Mouse (Mus musculus) ES-Bruce4 (cell line): Measurements from ENCODE around the gene Il6.

Experiments
- CTCF ChIP-seq: IDR thresholded peaks from one replicate; pipeline ENCODE4 v1.8.1; 2011; ENCODE audit warnings: low read depth, low read length
- EP300 ChIP-seq: IDR thresholded peaks from 2 replicates; pipeline ENCODE4 v1.6.1; 2011; ENCODE audit warnings: low read depth, low read length; ENCODE audit not compliant: insufficient read depth
- POLR2A ChIP-seq: IDR thresholded peaks from one replicate; pipeline ENCODE4 v1.8.1; 2011; ENCODE audit warnings: low read length; ENCODE audit not compliant: insufficient read depth

- TF ChIP-seq CTCF (no peak), EP300 (no peak), POLR2A (no peak)
Measured at GRCm38 (mm10) chr5:30012726-30013503, at the start of gene Il6.
